Mouse (Mus musculus) CD4-positive, CD25-positive, alpha-beta regulatory T cell, adult 2 months (primary cell): Measurements from ENCODE around the gene Lgals7.

Source experiments
- DNase-seq: peaks from one replicate; pipeline ENCODE4 v3.0.0-alpha.2; 2012; ENCODE audit warnings: low read depth, low spot score

Gene Lgals7

GRCm38 (mm10) chr7:28863540-28863939, at the start of gene Lgals7:
Gene Lgals7, plus strand, starts transcription at chr7:28863853.
- peak; percentile 49 for DNase-seq

GRCm38 (mm10) chr7:28814306-28815034, 49.2 kb upstream of the Lgals7 start:
- DNase-seq = no peak

DNA sequence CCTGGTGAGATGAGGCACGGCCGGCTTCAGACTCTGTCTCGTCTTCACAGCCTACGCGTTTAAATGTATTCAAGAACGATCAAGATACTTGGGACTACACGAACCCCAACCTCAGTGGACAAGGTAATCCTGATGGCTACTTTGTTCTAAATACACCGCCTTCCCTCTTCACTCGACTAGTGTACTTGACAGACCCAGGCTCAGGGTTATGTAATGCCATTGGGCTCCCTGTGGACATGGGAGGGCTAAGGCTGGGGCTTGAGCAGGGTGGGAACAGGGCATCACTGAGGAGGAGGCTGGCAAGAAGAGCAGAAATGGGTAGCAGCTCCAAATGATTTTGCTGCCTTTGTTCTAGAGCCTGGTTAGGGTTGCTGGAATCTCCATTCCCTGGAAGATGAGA, 48.4 kb upstream of the Lgals7 start:
- no peak for DNase-seq

- DNase-seq = no peak
These were observed 47.5 kb upstream of the Lgals7 start for GRCm38 (mm10) chr7:28816201-28816600.

DNA sequence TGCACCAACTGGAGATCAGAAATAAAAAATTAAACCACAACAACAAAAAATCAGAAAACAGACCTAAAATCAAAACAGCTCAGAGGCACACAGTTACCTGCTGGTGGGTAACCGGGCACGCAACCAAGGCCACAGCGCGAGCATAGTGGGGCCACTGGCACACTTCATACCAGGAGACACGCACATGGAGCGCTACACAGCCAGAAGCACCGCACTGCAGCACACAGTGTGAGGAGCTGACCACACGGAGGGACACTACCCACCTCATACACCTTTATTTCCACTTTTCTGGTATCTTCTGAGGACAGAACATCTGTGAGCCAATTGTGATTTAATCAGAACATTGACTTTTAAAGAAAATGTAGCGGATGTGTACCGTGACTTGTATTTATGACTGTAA, 46.7 kb upstream of the Lgals7 start:
- DNase-seq = no peak

DNA sequence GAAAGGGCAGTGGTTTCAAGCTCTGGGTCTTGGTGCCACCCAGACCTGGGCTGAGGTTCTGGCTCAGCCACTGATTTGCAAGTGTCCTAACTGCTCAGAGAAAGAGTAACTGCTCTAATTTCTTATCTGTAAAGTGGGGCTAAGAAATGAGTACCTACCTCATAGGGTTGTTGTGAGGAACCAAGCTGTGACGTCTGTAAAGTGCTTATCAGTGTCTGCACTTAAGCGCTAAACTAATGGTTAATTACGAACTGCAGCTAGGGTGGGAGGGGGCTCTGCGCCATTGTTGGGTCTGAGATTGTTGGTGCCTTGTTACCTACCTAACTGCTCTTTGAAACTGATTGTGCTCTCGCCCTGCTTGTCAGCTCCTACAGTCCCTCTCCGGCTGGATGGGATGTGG, 46.1 kb upstream of the Lgals7 start:
- no peak for DNase-seq

- DNase-seq = no peak
These were observed 45.7 kb upstream of the Lgals7 start for GRCm38 (mm10) chr7:28817957-28818356.

DNA sequence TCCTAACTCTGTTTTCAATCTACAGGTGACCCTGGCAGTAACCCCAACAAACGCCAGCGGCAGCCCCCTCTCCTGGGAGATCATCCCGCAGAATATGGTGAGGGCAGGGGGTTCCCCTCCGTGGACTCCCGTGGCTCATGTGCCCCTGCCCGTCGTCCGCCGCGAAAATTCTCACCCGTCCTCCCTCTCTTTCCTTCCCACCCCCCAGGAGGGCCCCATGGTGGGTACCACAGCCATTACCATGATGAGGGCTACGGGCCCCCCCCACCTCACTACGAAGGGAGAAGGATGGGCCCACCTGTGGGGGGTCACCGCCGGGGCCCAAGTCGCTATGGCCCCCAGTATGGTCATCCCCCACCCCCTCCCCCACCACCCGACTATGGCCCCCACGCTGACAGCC, 45.2 kb upstream of the Lgals7 start:
- DNase-seq = no peak

DNA sequence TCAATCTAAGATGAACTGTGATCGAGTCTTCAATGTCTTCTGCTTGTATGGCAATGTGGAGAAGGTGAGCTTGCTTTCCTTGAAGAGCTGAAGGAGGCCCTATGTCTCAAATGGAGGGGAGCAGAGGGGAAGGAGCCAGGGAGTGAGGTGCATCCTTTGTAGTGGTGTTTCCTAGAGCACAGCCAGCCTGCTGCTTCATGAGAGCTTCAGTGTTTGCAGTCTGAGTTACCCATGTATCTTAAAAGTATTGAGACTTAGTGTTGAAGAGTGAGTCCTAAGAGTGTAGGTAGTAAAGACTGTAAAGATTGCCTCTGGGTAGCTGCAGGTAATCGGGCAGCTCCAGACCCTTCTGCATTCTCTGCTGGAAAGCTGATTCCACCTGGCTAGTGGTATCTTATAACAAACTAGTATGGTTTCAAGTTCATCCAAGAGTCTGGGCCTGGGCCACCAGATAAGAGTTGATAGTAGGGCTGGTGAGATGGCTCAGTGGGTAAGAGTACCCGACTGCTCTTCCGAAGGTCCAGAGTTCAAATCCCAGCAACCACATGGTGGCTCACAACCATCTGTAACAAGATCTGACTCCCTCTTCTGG, 44.7 kb upstream of the Lgals7 start:
- no peak for DNase-seq

GRCm38 (mm10) chr7:28819571-28819970, 44.1 kb upstream of the Lgals7 start:
- DNase-seq = no peak

GRCm38 (mm10) chr7:28820358-28821260, 43.0 kb upstream of the Lgals7 start:
- peak; percentile 32 for DNase-seq

GRCm38 (mm10) chr7:28821261-28821831, 42.3 kb upstream of the Lgals7 start:
- DNase-seq = peak; percentile 63

GRCm38 (mm10) chr7:28822556-28822955, 41.1 kb upstream of the Lgals7 start:
- DNase-seq = no peak

DNA sequence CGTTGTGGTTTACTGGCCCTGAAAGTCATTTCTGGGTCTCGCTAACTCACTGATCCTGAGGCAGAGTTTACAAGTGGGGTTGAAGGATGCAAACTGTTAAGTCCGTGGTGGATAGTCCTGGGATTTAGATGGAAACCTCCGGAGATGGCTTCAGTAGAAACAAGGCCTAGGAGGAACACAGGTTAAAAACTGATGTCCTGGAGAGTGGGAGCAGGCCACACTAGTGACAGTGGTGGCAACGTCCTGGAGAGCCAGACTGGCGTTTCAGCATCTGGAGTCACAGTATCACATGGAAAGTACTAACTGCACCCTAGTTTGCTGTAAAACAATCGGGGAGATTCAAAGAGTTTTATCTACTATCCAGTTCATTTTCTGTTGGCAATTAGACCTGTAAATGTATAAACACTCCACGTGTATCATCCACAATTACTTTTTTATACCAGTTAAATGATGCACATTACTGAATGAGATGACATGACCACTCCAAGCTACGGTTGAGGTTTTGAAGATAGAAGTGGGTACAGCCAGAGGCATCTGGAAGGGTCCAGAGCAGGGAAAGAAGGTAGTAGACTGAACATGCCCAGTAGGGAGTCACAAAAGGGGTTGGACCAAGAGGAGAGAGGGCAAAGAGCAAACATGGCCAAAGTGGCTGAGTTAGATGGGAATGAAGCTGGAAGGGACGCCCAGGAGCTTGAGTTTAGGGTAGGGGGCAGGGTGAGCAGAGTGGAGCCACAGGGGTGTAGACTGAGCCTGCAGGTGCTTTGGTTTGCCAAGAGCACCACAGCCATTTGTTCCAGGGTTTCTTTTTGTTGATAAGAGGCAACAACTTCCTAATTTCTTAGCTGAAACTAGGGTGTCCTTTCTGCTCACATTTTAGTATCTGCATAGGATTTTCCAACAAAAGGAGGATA, 40.4 kb upstream of the Lgals7 start:
- DNase-seq = no peak

DNA sequence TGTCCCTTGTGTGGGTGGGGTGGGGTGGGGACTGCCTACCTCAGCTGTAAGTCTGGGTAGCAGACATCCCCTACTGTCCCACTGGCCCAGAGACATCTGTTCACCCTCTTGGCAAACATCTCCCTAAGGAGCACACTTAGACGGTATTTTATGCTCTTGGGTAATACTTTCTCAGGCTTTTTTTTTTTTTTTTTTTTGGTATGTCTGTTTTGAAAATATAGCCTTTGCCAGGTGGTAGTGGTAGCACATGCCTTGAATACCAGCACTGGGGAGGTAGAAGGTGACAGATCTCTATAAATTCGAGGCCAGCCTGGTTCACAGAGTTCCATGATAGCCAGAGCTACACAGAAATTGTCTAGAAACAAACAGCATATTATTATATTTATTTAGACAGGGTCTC, 39.7 kb upstream of the Lgals7 start:
- no peak for DNase-seq

- peak; percentile 95 for DNase-seq
These were observed 38.5 kb upstream of the Lgals7 start, which contains the start of gene Ech1 for GRCm38 (mm10) chr7:28824941-28825685. Gene Ech1, plus strand, starts transcription at chr7:28825217.

DNA sequence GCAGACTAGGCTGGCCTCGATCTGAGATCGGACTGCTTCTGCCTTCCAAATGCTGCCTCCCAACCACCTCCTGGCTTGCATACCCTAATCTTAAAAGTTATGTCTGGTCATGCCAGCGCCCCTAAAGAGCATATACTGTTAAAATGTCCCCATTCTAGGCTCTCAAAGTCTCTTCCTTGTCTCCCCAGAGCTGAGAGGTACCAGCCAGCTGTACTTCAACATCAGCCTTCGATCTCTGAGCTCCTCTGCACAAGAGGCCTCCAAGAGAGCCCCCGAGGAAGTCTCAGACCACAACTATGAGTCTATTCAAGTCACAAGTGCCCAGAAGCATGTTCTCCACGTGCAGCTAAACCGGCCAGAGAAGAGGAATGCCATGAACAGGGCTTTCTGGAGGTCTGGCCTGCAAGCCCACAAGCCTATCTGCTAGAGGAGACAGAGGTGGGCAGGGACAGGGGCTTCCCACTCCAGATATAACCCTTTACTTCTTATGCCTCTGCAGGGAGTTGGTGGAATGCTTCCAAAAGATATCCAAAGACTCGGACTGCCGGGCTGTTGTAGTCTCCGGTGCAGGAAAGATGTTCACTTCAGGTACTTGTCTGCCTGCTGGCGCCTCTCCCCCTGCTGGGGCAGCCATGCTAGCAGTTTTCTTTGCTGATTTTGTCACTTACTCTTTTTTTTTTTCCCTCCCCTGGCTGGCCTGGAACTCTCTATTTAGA, 37.8 kb upstream of the Lgals7 start:
- DNase-seq = peak; percentile 74

DNA sequence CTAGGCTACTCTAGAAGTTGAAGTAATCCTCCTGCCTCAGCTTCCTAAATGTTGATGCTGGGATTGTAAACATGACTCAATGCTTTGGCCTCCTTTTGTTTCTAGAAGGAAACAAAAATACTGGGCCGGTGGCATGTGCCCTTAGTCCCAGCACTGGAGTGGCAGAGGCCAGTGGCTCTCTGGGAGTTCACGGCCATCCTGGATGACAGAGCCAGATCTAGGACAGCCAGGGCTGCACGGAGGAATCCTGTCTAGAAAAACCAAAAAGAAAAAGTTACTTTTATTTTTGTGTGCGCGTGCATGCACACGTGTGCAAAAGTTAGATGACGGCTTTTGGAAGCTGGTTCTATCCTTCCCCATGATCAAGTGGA, 37.3 kb upstream of the Lgals7 start:
- no peak for DNase-seq

DNA sequence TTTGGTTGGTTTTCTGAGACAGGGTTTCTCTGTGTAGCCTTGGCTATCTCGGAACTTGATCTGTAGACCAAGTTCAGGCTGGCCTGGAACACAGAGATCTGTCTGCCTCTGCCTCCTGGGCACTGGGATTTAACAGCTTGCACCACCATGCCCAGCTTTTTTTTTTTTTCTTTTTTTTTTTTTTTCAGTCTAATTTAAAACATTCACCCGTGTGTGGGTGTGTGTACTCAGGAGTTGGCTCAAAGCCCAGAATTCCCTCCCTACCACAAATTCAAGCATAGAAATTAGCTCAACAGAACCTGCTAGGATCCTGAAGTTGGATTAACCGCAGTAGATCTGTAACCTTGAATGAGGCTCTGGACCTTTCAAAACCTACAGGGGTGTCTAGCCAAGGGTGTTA, 36.3 kb upstream of the Lgals7 start:
- no peak for DNase-seq

- DNase-seq = no peak
These were observed 33.8 kb upstream of the Lgals7 start for GRCm38 (mm10) chr7:28829821-28830220.
